Mouse (Mus musculus): ENCODE data around the gene Ptpn5. TPM values are rescaled to one million over a fixed set of nuclear protein-coding genes. Genes with fewer than 3 reads are reported as not detected.

Ptpn5 gene
- polyA plus RNA-seq, 1 experiment from 2014 or later = 7.0 TPM

DNA sequence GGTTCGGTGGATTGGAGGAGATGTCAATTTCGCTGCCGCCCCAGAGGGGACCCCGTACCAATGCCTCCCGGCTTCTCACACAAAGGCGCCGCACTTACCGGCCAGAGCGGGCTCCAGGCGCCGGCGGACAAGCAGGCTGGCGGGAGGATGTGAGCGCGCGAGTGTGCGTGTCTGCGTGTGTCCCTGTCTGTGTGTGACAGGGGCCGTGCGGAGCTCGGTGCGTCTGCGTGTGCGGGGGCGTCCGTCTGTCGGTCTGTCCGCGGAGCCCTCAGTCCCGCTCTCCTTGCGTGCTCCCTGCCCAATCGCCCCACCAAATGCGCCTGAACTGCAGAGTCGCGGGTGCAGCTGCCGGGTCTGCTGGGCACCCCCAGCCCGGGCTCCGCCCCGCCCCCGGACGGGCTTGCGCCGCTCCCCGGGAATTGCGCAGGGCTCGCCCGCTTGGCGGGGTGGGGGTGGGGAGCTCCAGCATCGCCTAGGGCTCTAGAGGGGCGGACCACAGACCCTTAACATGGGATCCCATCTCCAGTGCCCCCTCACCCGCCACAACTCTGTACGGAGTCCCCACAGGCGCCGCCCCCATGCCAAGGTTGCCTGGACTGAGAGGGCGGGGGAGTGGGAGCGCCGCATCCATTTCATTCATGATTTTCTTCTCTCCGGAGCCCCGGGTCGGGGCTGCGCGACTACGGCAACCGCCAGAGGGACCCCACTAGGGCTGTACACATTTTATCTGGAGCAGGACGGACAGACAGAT, 1.1 kb downstream of the Ptpn5 start:
- H3K9me3 ChIP-seq (ENCODE audit: low read depth, low read length) = no peaks in the 10 kb centered on the region
- under 1% methylated on average over 64 of the region's 65 CpGs for WGBS
- peak; percentile 40 for TF ChIP-seq CTCF (IDR thresholded peaks at IDR 0.05; ENCODE audit: low read depth)
- H3K27me3 ChIP-seq (ENCODE audit: insufficient read depth, low read length) = peaks cover 50% of the 10 kb centered on the region
- H3K4me1 ChIP-seq (ENCODE audit: insufficient read depth) = no peaks in the 10 kb centered on the region
- peak; percentile 76 for ATAC-seq (ENCODE audit: insufficient read depth)
- peak overlapping the region; percentile 94 for H3K4me2 ChIP-seq
- no peak overlapping the region for H3K27ac ChIP-seq (ENCODE audit: low read depth)
- H3K4me3 ChIP-seq (ENCODE audit: low read depth, low read length) = peak overlapping the region; percentile 63
- H3K9ac ChIP-seq = peak overlapping the region; percentile 59
- peak; percentile 70 for DNase-seq
- H3K36me3 ChIP-seq (ENCODE audit: insufficient read depth) = no peaks in the 10 kb centered on the region

DNA sequence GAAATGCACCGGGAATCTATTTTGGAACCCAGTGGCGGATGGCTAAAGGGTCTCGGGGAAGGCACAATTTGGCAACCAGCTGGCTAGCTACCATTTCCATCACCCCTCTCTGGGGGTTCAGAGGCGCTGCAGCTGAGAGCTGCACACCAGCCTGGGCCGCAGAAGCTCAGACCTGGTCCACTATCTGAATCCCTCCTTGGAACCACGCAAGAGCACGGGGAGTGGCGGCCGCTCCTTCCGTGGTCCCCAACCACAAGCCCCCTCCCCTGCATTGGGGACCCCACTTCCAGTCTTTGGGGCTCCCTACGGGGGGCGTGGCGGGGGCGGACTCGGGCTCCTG, 1.7 kb downstream of the Ptpn5 start:
- Histone ChIP-seq H3K9ac (peak overlapping the region; percentile 59), H3K36me3 (ENCODE audit: insufficient read depth) (no peaks in the 10 kb centered on the region), H3K4me1 (ENCODE audit: insufficient read depth) (no peaks in the 10 kb centered on the region), H3K4me3 (ENCODE audit: low read depth, low read length) (peak overlapping the region; percentile 63), H3K27ac (ENCODE audit: low read depth) (no peak overlapping the region), H3K9me3 (ENCODE audit: low read depth, low read length) (no peaks in the 10 kb centered on the region), H3K27me3 (ENCODE audit: insufficient read depth, low read length) (peaks cover 50% of the 10 kb centered on the region), H3K4me2 (peak overlapping the region; percentile 94)
- WGBS = under 1% methylated on average over 15 of the region's 15 CpGs
- no peak for TF ChIP-seq CTCF (IDR thresholded peaks at IDR 0.05; ENCODE audit: low read depth)
- DNase-seq (peak; percentile 14), ATAC-seq (ENCODE audit: insufficient read depth) (peak; percentile 30; the same call in 1 of the 2 replicates)

DNA sequence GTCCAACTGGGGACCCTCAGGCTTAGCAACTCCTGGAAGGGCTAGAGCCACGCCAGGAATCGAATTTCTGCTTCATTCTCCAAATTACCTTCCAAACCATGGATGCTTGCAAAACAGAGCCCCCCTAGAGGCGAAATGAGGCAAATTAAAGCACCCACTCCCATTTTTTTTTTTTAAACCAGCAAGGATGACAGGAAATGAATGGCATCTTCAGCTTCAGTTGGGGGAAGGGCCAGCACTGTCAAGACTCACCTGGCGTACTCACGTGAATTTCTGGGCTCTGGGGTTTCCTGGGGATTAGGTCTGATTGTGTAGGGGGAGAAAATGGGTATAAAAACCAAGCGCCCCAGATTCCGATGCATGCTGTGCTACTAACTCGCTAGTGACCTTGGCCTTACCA, 2.2 kb downstream of the Ptpn5 start:
- TF ChIP-seq CTCF (IDR thresholded peaks at IDR 0.05; ENCODE audit: low read depth) = peak; percentile 21; the same call in 1 of the 2 replicates
- Histone ChIP-seq H3K27me3 (ENCODE audit: insufficient read depth, low read length) (peaks cover 50% of the 10 kb centered on the region), H3K4me2 (peak overlapping the region; percentile 94; the same call in 1 of the 2 replicates), H3K9ac (no peak overlapping the region), H3K4me1 (ENCODE audit: insufficient read depth) (no peaks in the 10 kb centered on the region), H3K36me3 (ENCODE audit: insufficient read depth) (no peaks in the 10 kb centered on the region), H3K4me3 (ENCODE audit: low read depth, low read length) (no peak overlapping the region), H3K27ac (ENCODE audit: low read depth) (no peak overlapping the region), H3K9me3 (ENCODE audit: low read depth, low read length) (no peaks in the 10 kb centered on the region)
- WGBS = 28% methylated on average over 8 of the region's 8 CpGs
- DNase-seq = no peak
- ATAC-seq (ENCODE audit: insufficient read depth) = no peak

DNA sequence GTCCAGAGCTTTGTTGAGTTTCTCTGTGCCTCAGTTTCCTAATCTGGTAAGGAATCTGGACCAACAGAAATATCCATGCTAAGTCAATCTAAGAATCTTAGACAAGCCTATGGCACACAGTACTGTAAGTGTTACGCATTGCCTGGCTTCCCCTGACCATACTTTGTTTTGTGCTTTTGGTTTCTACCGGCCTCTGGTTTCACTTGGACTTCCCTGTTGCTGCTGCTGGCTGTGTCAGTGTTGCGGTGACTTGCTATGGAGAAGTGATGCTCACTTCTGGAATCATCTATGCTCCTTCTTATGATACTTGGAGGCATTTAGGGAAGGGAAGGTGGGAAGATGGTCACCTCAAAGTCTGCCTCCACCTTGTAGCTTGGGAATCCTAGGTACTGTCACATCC, 11.5 kb downstream of the Ptpn5 start:
- TF ChIP-seq CTCF (IDR thresholded peaks at IDR 0.05; ENCODE audit: low read depth) = no peak
- WGBS = 94% methylated on average over 3 of the region's 3 CpGs
- Histone ChIP-seq H3K4me1 (ENCODE audit: insufficient read depth) (no peaks in the 10 kb centered on the region), H3K4me3 (ENCODE audit: low read depth, low read length) (no peak overlapping the region), H3K27me3 (ENCODE audit: insufficient read depth, low read length) (no peaks in the 10 kb centered on the region), H3K27ac (ENCODE audit: low read depth) (no peak overlapping the region), H3K9me3 (ENCODE audit: low read depth, low read length) (no peaks in the 10 kb centered on the region), H3K36me3 (ENCODE audit: insufficient read depth) (no peaks in the 10 kb centered on the region), H3K4me2 (no peak overlapping the region), H3K9ac (no peak overlapping the region)
- DNase-seq (no peak), ATAC-seq (ENCODE audit: insufficient read depth) (no peak)

DNA sequence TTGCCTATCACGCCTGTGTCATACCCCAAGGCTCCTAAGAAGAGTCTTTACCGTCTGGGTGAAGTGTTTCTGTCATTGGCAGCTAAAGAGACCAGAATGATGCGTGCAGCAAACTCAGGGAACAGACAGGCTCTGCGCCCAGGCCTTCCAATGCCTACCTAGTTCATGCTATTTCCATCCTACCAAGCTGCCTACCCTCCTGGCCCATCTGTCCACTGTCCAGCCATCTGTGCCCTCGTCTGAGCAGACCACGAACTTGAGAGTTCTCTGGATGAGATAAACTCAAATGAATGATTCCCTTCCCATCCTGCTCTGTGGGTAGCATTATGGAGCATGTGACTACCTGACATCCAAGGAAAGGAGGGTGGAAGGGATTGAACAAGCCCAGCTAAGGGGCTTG, 16.8 kb downstream of the Ptpn5 start:
- Histone ChIP-seq H3K27me3 (ENCODE audit: insufficient read depth, low read length) (no peaks in the 10 kb centered on the region), H3K9me3 (ENCODE audit: low read depth, low read length) (no peaks in the 10 kb centered on the region), H3K36me3 (ENCODE audit: insufficient read depth) (no peaks in the 10 kb centered on the region), H3K4me1 (ENCODE audit: insufficient read depth) (no peaks in the 10 kb centered on the region), H3K4me2 (no peak overlapping the region), H3K4me3 (ENCODE audit: low read depth, low read length) (no peak overlapping the region), H3K27ac (ENCODE audit: low read depth) (no peak overlapping the region), H3K9ac (no peak overlapping the region)
- 72% methylated on average over 6 of the region's 6 CpGs for WGBS
- no peak for TF ChIP-seq CTCF (IDR thresholded peaks at IDR 0.05; ENCODE audit: low read depth)
- DNase-seq (no peak), ATAC-seq (ENCODE audit: insufficient read depth) (no peak)

DNA sequence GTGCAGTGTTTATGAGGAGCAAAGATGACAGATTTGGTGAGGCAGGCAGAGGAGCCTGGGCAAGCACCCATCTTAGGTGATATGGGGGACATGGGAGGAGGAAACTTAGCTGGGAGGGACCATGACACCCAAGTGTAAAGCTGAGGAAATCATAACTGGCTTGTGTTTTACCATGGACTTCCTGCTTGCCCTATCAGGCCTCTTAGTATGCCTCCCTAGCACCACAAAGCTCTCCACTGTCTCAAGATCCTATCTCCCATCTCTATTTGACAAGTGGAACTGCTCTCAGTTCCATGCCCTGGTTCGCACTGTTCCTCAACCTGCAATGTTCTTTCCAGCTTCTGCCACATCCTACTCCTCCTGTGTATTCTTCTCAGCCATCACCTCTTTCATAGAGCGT, 18.0 kb downstream of the Ptpn5 start:
- ATAC-seq (ENCODE audit: insufficient read depth) (no peak), DNase-seq (no peak)
- Histone ChIP-seq H3K4me1 (ENCODE audit: insufficient read depth) (no peaks in the 10 kb centered on the region), H3K4me2 (no peak overlapping the region), H3K9ac (no peak overlapping the region), H3K9me3 (ENCODE audit: low read depth, low read length) (no peaks in the 10 kb centered on the region), H3K27ac (ENCODE audit: low read depth) (no peak overlapping the region), H3K4me3 (ENCODE audit: low read depth, low read length) (no peak overlapping the region), H3K36me3 (ENCODE audit: insufficient read depth) (no peaks in the 10 kb centered on the region), H3K27me3 (ENCODE audit: insufficient read depth, low read length) (no peaks in the 10 kb centered on the region)
- 79% methylated on average over 2 of the region's 2 CpGs for WGBS
- TF ChIP-seq CTCF (IDR thresholded peaks at IDR 0.05; ENCODE audit: low read depth) = no peak

DNA sequence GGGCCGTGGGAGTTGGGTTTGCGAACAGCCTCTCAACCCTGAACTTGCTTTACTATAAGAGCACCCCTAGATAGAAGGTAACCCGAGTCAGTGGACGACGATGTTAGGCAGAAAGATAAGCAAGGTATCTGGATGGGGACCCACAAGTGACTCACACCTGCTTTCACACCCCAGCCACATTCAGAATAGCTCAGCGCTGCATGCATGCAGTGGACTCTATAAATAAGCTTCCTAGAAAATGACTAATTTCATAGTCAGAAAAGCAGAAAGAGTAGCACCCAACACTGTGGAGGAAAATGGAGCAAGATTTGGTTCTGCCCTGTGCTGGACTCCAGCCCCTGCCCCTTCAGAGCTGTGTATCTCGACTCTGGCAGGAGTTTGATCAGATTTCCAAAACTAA, 20.1 kb downstream of the Ptpn5 start:
- Histone ChIP-seq H3K9ac (no peak overlapping the region), H3K36me3 (ENCODE audit: insufficient read depth) (no peaks in the 10 kb centered on the region), H3K27ac (ENCODE audit: low read depth) (no peak overlapping the region), H3K4me1 (ENCODE audit: insufficient read depth) (no peaks in the 10 kb centered on the region), H3K4me2 (no peak overlapping the region), H3K27me3 (ENCODE audit: insufficient read depth, low read length) (no peaks in the 10 kb centered on the region), H3K4me3 (ENCODE audit: low read depth, low read length) (no peak overlapping the region), H3K9me3 (ENCODE audit: low read depth, low read length) (no peaks in the 10 kb centered on the region)
- WGBS = 75% methylated on average over 7 of the region's 7 CpGs
- DNase-seq = no peak
- no peak for TF ChIP-seq CTCF (IDR thresholded peaks at IDR 0.05; ENCODE audit: low read depth)
- ATAC-seq (ENCODE audit: insufficient read depth) = no peak

Measured in lung, embryonic 14.5 days (tissue).